Mouse (Mus musculus) kidney, embryonic 15.5 days (tissue): ENCODE data around the gene Olfr1380. TPM values are rescaled to one million over a fixed set of nuclear protein-coding genes. Genes with fewer than 3 reads are reported as not detected.
"Not testable (repeated sequence)": the region's sequence is repeated elsewhere in the genome, so short reads cannot be mapped to it uniquely, and the experiment has no call there.

Experiments used
- ATAC-seq: fragments of 200-750 bp; cut with Nextera tagmentation; replicated peaks from 2 replicates; pipeline ENCODE4 v1.8.0; 2017; ENCODE audit warnings: moderate TSS enrichment; ENCODE audit not compliant: low FRiP score
- H3K27ac ChIP-seq: fragments of 300-500 bp; sonication (generic); 2 replicates; pipeline ENCODE4 v1.5.1; 2015; ENCODE audit warnings: mild to moderate bottlenecking, inconsistent platforms
- H3K27me3 ChIP-seq: fragments of 300-500 bp; sonication (generic); 2 replicates; pipeline ENCODE4 v1.6.1; 2015; ENCODE audit warnings: inconsistent platforms
- H3K36me3 ChIP-seq: fragments of 300-500 bp; sonication (generic); 2 replicates; pipeline ENCODE4 v1.6.1; 2015; ENCODE audit warnings: inconsistent platforms
- H3K4me1 ChIP-seq: fragments of 300-500 bp; sonication (generic); 2 replicates; pipeline ENCODE4 v1.6.1; 2015; ENCODE audit warnings: inconsistent platforms
- H3K4me2 ChIP-seq: fragments of 300-500 bp; sonication (generic); 2 replicates; pipeline ENCODE4 v1.6.1; 2015; ENCODE audit warnings: moderate library complexity, mild to moderate bottlenecking, inconsistent platforms
- H3K4me3 ChIP-seq: fragments of 300-500 bp; sonication (generic); replicated peaks from 2 replicates; pipeline ENCODE4 v1.5.1; 2015; ENCODE audit warnings: mild to moderate bottlenecking, inconsistent platforms
- H3K9ac ChIP-seq: fragments of 300-500 bp; sonication (generic); 2 replicates; pipeline ENCODE4 v1.6.1; 2015; ENCODE audit warnings: mild to moderate bottlenecking, inconsistent platforms
- H3K9me3 ChIP-seq: fragments of 300-500 bp; sonication (generic); replicated peaks from 2 replicates; pipeline ENCODE4 v1.6.1; 2016; ENCODE audit warnings: inconsistent platforms
- WGBS: fragments of 180-500 bp; shearing (Covaris S2); methylation state at CpG from one replicate; pipeline ENCODE4 v1.1.7; 2015; ENCODE audit warnings: mixed read lengths; 5-methylcytosine and 5-hydroxymethylcytosine counted together
- polyA plus RNA-seq: library from polyadenylated mRNA; unstranded; fragments of >200 nt; fragmentation: Nextera tagmentation; extraction: Ambion mirVana; gene quantifications from 2 replicates; pipeline ENCODE4 v1.2.1, GENCODE M21; 2015

Olfr1380 gene
- polyA plus RNA-seq: not detected in 2 replicates

- H3K27ac ChIP-seq, H3K4me1 ChIP-seq, H3K27me3 ChIP-seq, H3K4me2 ChIP-seq, H3K9me3 ChIP-seq, H3K36me3 ChIP-seq, H3K4me3 ChIP-seq, H3K9ac ChIP-seq, ATAC-seq: not testable (repeated sequence)
- 73% methylated on average over 5 of the region's 5 CpGs for WGBS
Observed at GRCm38 (mm10) chr11:49556578-49556977, at the start of gene Olfr1380. TSS of gene Olfr1380 (plus strand) at chr11:49556878.

GRCm38 (mm10) chr11:49518086-49518485, 38.6 kb upstream of the Olfr1380 start:
- no peak overlapping the region for H3K4me3 ChIP-seq
- ATAC-seq: no peak

GRCm38 (mm10) chr11:49519348-49519747, 37.3 kb upstream of the Olfr1380 start, which contains the start of gene Olfr1383:
TSS of gene Olfr1383 (plus strand) at chr11:49519648.
- Histone ChIP-seq H3K36me3 (no peaks in the 10 kb centered on the region), H3K9me3 (no peaks in the 10 kb centered on the region), H3K4me1 (no peaks in the 10 kb centered on the region), H3K9ac (no peak within 1 kb of the TSS), H3K27me3 (no peaks in the 10 kb centered on the region), H3K4me2 (no peak within 1 kb of the TSS), H3K4me3 (no peak within 1 kb of the TSS), H3K27ac (no peak within 1 kb of the TSS)
- no peak for ATAC-seq

More at GRCm38 (mm10) chr11:49518086-49518485, 38.6 kb upstream of the Olfr1380 start:
- WGBS: 75% methylated on average over 5 of the region's 5 CpGs
- H3K27me3 ChIP-seq: no peaks in the 10 kb centered on the region
- H3K27ac ChIP-seq: no peak overlapping the region
- H3K36me3 ChIP-seq: no peaks in the 10 kb centered on the region
- H3K9ac ChIP-seq: no peak overlapping the region
- H3K4me2 ChIP-seq: no peak overlapping the region
- no peaks in the 10 kb centered on the region for H3K9me3 ChIP-seq
- H3K4me1 ChIP-seq: no peaks in the 10 kb centered on the region

GRCm38 (mm10) chr11:49527947-49528346, 28.7 kb upstream of the Olfr1380 start, which contains the start of gene Olfr1382:
TSS of gene Olfr1382 (plus strand) at chr11:49528247.
- WGBS: 85% methylated on average over 3 of the region's 3 CpGs
- Histone ChIP-seq H3K27me3 (no peaks in the 10 kb centered on the region), H3K4me1 (no peaks in the 10 kb centered on the region), H3K4me2 (no peak within 1 kb of the TSS), H3K36me3 (no peaks in the 10 kb centered on the region), H3K27ac (no peak within 1 kb of the TSS), H3K4me3 (no peak within 1 kb of the TSS), H3K9me3 (no peaks in the 10 kb centered on the region), H3K9ac (no peak within 1 kb of the TSS)
- ATAC-seq: no peak

DNA sequence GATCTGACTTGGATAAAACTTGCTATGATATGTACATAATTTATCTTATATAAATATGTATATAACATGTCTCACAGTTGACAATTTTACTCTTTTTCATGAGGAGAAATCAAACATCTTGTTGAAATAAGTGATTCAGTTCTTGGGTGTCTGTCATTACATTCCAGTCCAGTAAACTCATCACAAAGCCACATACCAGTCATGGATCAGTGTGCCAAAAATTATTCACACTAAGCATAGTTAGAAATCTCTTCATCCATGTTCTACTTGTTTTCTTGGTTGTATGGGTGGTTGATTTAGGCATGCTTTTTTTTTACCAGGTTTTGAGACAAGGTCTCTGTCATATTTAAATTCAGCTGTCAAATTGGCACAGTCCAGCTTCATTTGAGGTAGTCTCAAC, 23.9 kb upstream of the Olfr1380 start:
- no peak for ATAC-seq
- no peak overlapping the region for H3K4me3 ChIP-seq
- H3K36me3 ChIP-seq: no peaks in the 10 kb centered on the region
- H3K9ac ChIP-seq: no peak overlapping the region
- no peak overlapping the region for H3K4me2 ChIP-seq
- H3K27ac ChIP-seq: no peak overlapping the region
- H3K27me3 ChIP-seq: no peaks in the 10 kb centered on the region
- no peaks in the 10 kb centered on the region for H3K9me3 ChIP-seq
- H3K4me1 ChIP-seq: no peaks in the 10 kb centered on the region

DNA sequence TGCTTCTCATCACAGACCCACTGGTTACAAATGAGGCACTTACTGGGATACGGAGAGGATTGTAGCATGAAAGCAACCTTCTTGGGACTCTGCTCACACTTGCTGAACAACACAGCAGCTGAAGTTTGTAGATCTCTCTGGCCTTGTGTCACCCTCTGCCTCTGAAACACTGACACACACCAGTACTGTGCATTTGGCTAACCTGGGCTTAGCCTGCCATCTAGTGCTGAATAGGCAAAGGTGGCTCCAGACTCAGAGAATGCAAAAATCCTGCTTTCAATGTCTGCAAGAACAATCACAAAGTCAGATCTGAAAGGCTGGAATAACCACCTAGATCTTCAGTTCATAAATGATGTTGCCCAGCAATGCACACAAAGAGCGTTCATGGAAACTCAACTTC, 20.0 kb upstream of the Olfr1380 start:
- not testable (repeated sequence) for ATAC-seq, H3K27me3 ChIP-seq
- WGBS: 85% methylated on average over 2 of the region's 2 CpGs

DNA sequence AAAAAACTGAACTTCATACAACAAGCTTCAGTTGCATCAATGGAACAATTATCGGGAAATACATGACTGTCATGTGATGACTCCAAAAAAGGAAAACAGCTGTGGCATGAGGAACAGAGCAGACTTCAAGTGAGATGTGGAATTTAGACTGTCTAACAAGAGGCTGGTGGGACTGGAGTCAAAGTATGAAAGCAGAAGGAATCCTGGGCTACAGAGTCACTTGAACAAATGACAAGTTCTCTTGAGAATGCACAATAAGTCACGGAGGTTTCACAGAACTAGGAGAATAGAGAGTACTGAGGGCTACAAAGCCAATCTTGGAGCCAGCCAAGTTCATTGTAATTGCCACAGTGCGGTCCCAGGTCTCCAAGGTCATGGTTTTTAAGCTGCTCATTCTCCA, 13.5 kb upstream of the Olfr1380 start, which contains the start of gene Olfr1381:
Gene Olfr1381, plus strand, starts transcription at position 301 of the 400 bp plus-strand sequence.
- H3K36me3 ChIP-seq, H3K4me1 ChIP-seq, H3K4me2 ChIP-seq, H3K27me3 ChIP-seq, H3K9ac ChIP-seq, H3K9me3 ChIP-seq, H3K4me3 ChIP-seq, ATAC-seq, H3K27ac ChIP-seq: not testable (repeated sequence)
- 52% methylated on average over 3 of the region's 3 CpGs for WGBS

More for the DNA sequence above, 20.0 kb upstream of the Olfr1380 start:
- H3K36me3 ChIP-seq, H3K4me3 ChIP-seq, H3K9me3 ChIP-seq, H3K4me1 ChIP-seq, H3K27ac ChIP-seq, H3K9ac ChIP-seq, H3K4me2 ChIP-seq: not testable (repeated sequence)

DNA sequence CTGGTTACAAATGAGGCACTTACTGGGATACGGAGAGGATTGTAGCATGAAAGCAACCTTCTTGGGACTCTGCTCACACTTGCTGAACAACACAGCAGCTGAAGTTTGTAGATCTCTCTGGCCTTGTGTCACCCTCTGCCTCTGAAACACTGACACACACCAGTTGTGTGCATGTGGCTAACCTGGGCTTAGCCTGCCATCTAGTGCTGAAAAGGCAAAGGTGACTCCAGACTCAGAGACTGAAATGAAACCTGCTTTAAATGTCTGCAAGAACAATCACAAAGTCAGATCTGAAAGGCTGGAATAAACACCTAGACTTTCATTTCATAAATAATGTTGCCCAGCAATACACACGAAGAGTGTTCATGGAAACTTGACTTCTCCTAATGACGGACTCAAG, 2.6 kb upstream of the Olfr1380 start:
- H3K4me2 ChIP-seq, ATAC-seq, H3K9ac ChIP-seq, H3K27me3 ChIP-seq, H3K27ac ChIP-seq, H3K36me3 ChIP-seq, H3K4me3 ChIP-seq, H3K4me1 ChIP-seq, H3K9me3 ChIP-seq: not testable (repeated sequence)
- WGBS: 70% methylated on average over 3 of the region's 3 CpGs

DNA sequence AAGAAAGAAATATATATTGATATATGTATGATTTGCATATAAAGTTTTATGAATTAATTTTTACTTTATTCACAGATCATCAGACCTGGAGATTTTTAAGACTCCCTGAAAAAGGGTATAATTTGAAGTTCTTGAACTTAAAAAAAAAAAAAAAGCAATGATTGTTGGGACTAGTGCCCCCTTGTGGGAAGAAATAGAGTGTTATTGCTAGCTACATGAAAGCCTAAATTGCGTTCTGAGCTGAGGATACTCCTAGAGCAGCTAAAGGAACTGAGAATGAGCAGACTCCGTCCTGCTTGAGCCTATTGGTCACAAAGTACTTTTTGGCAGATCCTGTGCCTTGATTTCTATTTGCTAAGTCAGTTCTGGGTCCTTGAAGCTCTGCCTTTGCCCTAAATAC, 18.4 kb downstream of the Olfr1380 start:
- not testable (repeated sequence) for ATAC-seq, H3K9me3 ChIP-seq, H3K9ac ChIP-seq, H3K4me1 ChIP-seq, H3K4me2 ChIP-seq, H3K27me3 ChIP-seq, H3K27ac ChIP-seq, H3K36me3 ChIP-seq, H3K4me3 ChIP-seq
- WGBS: 46% methylated on average over 2 of the region's 2 CpGs

GRCm38 (mm10) chr11:49580452-49580851, 23.8 kb downstream of the Olfr1380 start:
- H3K9me3 ChIP-seq, H3K27ac ChIP-seq, ATAC-seq, H3K4me1 ChIP-seq, H3K4me2 ChIP-seq, H3K9ac ChIP-seq, H3K4me3 ChIP-seq, H3K36me3 ChIP-seq, H3K27me3 ChIP-seq: not testable (repeated sequence)
- WGBS: 84% methylated on average over 8 of the region's 8 CpGs

DNA sequence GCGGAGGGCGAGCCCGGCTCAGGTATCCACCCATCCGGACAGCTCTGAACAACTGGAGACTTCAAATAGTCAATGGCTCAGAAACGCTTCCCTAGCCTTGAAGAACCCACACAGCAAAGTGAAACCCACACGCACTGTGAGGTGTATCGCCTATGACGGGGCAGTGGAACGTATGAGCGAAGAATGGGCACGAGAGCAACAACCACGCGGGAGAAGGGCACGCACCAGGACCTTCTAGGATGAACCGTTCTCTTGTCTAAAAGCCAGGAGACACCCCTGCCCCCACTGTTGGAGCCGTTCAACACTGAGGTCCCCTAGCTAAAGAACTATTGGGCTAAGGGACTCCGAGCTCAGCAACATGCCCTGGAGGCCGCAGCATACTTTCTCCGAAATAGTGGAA, 33.5 kb downstream of the Olfr1380 start:
- no peak overlapping the region for H3K4me2 ChIP-seq
- H3K4me3 ChIP-seq: no peak overlapping the region
- no peaks in the 10 kb centered on the region for H3K9me3 ChIP-seq
- no peaks in the 10 kb centered on the region for H3K4me1 ChIP-seq
- no peak overlapping the region for H3K27ac ChIP-seq
- 90% methylated on average over 19 of the region's 19 CpGs for WGBS
- no peak for ATAC-seq
- no peaks in the 10 kb centered on the region for H3K36me3 ChIP-seq
- no peaks in the 10 kb centered on the region for H3K27me3 ChIP-seq
- no peak overlapping the region for H3K9ac ChIP-seq

GRCm38 (mm10) chr11:49597149-49597548, 40.5 kb downstream of the Olfr1380 start:
- 80% methylated on average over 2 of the region's 2 CpGs for WGBS
- not testable (repeated sequence) for H3K9me3 ChIP-seq, H3K4me1 ChIP-seq, H3K27me3 ChIP-seq, H3K4me2 ChIP-seq, ATAC-seq, H3K27ac ChIP-seq, H3K9ac ChIP-seq, H3K36me3 ChIP-seq, H3K4me3 ChIP-seq

- not testable (repeated sequence) for H3K9ac ChIP-seq, ATAC-seq, H3K36me3 ChIP-seq, H3K27ac ChIP-seq, H3K4me3 ChIP-seq, H3K9me3 ChIP-seq, H3K4me2 ChIP-seq
- Histone ChIP-seq H3K4me1 (peaks cover 15% of the 10 kb centered on the region), H3K27me3 (peaks cover 45% of the 10 kb centered on the region)
- 83% methylated on average over 5 of the region's 5 CpGs for WGBS
Observed at GRCm38 (mm10) chr11:49608306-49608705, 51.6 kb downstream of the Olfr1380 start.
